Mouse (Mus musculus) Muller cell, postnatal 12 days (primary cell): ENCODE results near the gene Serpine1.

Experiments
- DNase-seq: peaks from one replicate; pipeline ENCODE4 v3.0.0-alpha.2; 2015; ENCODE audit errors: inconsistent ontology term

The Serpine1 gene

GRCm38 (mm10) chr5:137054873-137055272 is 17.2 kb downstream of the Serpine1 start:
- no peak for DNase-seq

- no peak for DNase-seq
Measured at GRCm38 (mm10) chr5:137054299-137054698, 17.8 kb downstream of the Serpine1 start.

GRCm38 (mm10) chr5:137051914-137052505 is 20.1 kb downstream of the Serpine1 start:
- DNase-seq, result no peak

- DNase-seq, result no peak
Measured at GRCm38 (mm10) chr5:137051125-137051524, 20.9 kb downstream of the Serpine1 start.

DNA sequence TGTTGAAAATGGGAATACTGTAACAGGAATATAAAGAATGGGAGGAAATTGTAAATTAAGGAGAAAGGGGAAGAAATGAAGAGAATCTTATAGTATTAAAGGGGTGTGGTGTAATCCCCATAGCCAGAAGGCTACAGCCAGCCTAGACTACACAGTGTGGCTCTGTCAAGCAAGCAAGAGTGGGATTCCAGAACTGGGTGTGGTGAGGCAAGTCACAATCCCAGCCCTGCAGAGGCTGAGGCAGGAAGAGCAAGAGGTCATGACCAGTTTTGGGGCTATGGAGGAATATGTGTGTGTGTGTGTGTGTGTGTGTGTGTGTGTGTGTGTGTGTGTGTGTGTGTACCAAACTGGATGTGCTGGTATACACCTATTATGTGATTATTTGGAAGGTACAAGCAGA is 25.1 kb downstream of the Serpine1 start:
- DNase-seq, result no peak

DNA sequence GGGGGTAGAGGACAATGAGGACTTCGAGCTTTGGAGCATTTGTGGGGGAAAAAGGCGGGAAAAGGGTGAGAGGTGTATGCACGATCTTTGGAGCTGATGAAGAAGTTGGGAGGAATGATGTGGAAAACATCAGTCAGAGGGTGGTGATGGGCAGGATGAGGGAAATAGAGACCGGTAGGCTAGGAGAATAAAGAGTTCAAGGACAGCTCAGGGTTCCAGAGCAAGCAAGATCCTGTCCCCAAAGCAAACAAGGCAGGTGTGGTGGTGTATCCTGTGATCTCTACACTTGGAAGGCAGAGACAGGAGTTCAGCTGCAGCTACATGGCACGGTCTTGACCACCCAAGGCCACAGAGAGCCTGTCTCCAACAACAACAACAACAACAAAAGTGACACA is 25.7 kb downstream of the Serpine1 start:
- DNase-seq, result no peak

- DNase-seq, result peak; percentile 98
Measured at GRCm38 (mm10) chr5:137045402-137046323, 26.4 kb downstream of the Serpine1 start, which contains the start of gene Ap1s1. TSS of gene Ap1s1 (minus strand) at chr5:137046135.

- DNase-seq, result no peak
Measured at GRCm38 (mm10) chr5:137043997-137044396, 28.1 kb downstream of the Serpine1 start.

DNA sequence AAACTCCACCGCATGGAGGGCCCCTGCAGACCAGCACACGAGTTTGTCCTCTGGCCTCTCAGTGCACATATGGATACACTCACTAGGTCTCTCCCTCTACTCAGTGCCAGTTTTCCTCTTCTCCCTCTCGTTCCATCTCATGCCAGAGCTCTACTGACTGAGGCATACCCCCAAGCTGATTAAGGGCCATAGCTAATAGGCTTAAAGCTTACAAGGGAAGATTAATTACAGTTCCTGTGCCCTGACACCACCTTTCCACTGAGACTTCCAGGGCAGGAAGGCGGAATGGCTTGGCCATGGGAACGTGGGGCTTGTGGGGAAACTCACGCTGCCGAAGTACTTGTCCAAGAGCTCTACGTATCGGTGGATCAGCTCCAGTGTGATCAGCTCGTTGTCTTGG is 30.6 kb downstream of the Serpine1 start:
- no peak for DNase-seq

DNA sequence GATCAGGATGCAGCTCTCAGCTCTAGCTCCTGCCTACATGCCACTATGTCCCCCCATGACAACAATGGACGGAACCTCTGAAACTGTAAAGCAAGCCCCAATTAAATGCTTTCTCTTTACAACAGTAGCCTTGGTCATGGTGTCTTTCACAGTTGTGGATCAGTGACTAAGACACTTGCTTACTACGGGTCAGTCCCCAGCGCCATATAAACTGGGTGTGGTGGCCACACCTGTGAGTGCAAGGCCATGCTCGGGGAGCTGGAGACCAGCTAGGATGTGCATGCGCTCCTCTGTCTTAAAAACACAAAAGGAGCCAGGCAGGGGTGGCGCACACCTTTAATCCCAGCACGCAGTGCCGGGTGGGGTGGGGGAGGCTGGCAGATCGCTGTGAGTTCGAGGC is 32.6 kb downstream of the Serpine1 start:
- no peak for DNase-seq

GRCm38 (mm10) chr5:137036211-137036610 is 35.9 kb downstream of the Serpine1 start:
- DNase-seq, result no peak

DNA sequence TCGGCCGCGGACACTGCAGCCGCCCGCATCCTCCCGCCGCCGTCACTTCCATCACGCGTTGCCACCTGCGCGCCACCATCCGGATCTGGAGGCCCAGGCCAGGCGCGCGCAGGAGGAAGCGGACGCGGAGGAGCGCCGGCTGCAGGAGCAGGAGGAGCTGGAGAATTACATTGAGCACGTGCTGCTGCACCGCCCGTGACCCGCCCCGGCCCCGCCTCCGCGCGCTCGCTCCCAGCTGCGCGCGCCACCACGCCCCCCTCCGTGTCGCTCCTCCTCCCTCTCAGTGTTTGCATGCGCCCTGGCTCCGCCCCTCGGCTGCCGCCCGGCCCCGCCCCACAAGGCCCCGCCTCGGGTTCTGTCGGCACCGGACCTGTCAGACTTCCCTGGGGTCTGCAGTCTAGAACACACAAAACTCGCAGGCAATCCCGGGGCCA is 39.4 kb downstream of the Serpine1 start:
- peak; percentile 94 for DNase-seq

GRCm38 (mm10) chr5:137032033-137032421 is 40.0 kb downstream of the Serpine1 start:
- DNase-seq, result peak; percentile 52

DNA sequence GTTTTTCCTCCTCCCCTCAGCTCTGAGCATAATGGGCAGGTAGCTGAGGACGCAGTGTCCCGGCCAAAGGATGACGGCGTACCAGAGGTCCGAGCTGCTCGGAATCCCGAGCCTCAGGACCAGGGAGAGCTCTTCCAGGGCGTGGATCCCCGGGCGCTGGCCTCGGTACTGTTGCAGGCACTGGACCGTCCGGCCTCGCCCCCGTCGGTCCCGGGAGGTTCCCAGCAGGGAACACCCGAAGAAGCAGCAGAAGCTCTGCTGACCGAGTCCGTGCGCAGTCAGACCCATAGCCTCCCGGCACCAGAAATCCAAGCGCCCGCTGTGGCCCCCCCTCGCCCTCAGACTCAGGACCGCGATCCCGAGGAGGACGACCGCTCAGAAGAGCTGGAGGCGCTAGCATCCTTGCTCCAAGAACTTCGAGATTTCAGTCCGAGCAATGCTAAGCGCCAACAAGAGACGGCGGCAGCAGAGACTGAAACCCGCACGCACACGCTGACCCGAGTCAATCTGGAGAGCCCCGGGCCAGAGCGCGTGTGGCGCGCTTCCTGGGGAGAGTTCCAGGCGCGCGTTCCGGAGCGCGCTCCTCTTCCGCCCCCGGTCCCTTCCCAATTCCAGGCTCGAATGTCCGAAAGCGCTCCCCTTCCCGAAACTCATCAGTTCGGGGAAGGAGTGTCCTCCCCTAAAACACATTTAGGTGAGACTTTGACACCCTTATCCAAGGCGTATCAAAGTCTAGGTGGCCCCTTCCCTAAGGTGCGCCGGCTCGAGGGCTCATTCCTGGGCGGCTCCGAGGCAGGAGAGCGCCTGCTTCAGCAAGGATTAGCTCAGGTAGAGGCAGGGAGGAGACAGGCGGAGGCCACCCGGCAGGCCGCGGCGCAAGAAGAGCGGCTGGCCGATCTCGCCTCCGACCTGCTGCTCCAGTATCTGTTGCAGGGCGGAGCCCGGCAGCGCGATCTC is 40.7 kb downstream of the Serpine1 start:
- peak; percentile 73 for DNase-seq

- no peak for DNase-seq
Measured at GRCm38 (mm10) chr5:137030416-137030810, 41.7 kb downstream of the Serpine1 start.

DNA sequence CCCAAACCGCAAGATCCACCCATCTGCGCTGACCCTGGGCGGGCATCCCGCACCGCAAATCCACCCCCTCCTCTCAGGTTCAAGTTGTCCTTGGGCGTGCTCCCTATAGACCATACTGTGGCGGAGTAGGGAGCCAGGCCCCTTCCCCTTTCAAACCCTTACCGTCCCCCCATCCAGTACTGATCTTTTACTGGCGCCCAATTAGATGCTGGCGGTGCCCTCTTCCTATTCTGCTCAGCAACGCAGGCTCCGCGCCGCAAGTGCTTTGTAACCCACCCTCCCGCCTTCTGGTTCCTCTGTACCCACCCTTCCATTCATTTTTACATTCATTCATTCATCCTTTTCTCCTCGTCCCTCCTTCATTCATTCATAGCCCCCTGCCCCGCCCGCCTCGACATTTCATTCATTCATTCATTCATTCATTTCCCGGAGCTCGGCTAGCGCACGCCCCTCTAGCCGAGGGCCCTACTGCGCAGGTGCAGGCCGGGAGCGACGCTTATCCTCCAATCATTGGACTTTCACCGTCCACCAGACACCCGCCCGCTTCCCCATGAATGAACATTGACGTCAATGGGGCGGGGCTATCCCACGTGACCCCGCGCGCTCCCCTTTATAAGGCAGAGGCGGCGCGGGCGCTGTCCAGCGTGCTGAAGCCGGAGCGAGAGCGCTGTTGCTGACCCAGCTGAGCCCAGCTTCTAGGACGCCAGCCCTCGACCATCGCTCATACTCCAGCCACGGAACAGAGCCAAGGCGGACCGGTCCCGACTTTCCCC is 42.2 kb downstream of the Serpine1 start:
- DNase-seq, result peak; percentile 97

- no peak for DNase-seq
Measured at GRCm38 (mm10) chr5:137029273-137029585, 42.8 kb downstream of the Serpine1 start.

GRCm38 (mm10) chr5:137028561-137029272 is 43.4 kb downstream of the Serpine1 start:
- DNase-seq, result no peak

GRCm38 (mm10) chr5:137026092-137026491 is 46.0 kb downstream of the Serpine1 start, which contains the start of gene Vgf:
TSS of gene Vgf (plus strand) at chr5:137026392.
- DNase-seq, result no peak

- DNase-seq, result peak; percentile 72
Measured at GRCm38 (mm10) chr5:137025132-137025531, 46.9 kb downstream of the Serpine1 start.
